Mouse (Mus musculus) testis, adult 2 months (tissue): ENCODE results near the gene Mia3.
A peak's percentile ranks its signal among the peaks of the same experiment; 100 is the strongest.

Source experiments
- CTCF ChIP-seq: fragments of 200-500 bp; IDR thresholded peaks from 2 replicates; pipeline ENCODE4 v1.5.1; 2012; ENCODE audit warnings: low read depth, mild to moderate bottlenecking, inconsistent platforms, low read length, moderate library complexity; ENCODE audit not compliant: control insufficient read depth, insufficient read depth, insufficient replicate concordance
- POLR2A ChIP-seq: fragments of 200-500 bp; IDR thresholded peaks from 2 replicates; pipeline ENCODE4 v1.6.1; 2012; ENCODE audit warnings: low read depth, mild to moderate bottlenecking, inconsistent platforms, low read length, moderate library complexity; ENCODE audit not compliant: control insufficient read depth

- TF ChIP-seq POLR2A (no peak), CTCF (peak; percentile 53; the same call in 1 of the 2 replicates)
Observed at GRCm38 (mm10) chr1:183374728-183375127, 5.4 kb upstream of the Mia3 start.
